Mouse (Mus musculus) forebrain, embryonic 12.5 days (tissue): ENCODE results near the gene Meis1. TPM values are rescaled to one million over a fixed set of nuclear protein-coding genes. Genes with fewer than 3 reads are reported as not detected.

Source experiments
- ATAC-seq: fragments of 200-750 bp; cut with Nextera tagmentation; 2 replicates; pipeline ENCODE4 v1.8.0; 2017; ENCODE audit warnings: moderate TSS enrichment; ENCODE audit not compliant: low FRiP score
- H3K27ac ChIP-seq: fragments of 300-500 bp; sonication (generic); 2 replicates; pipeline ENCODE4 v1.5.1; 2016; ENCODE audit warnings: mild to moderate bottlenecking
- H3K27me3 ChIP-seq: fragments of 300-500 bp; sonication (generic); 2 replicates; pipeline ENCODE4 v1.6.1; 2016; ENCODE audit warnings: mild to moderate bottlenecking
- H3K36me3 ChIP-seq: fragments of 300-500 bp; sonication (generic); replicated peaks from 2 replicates; pipeline ENCODE4 v1.6.1; 2016; ENCODE audit warnings: mild to moderate bottlenecking
- H3K4me1 ChIP-seq: fragments of 300-500 bp; sonication (generic); 2 replicates; pipeline ENCODE4 v1.6.1; 2016
- H3K4me2 ChIP-seq: fragments of 300-500 bp; sonication (generic); 2 replicates; pipeline ENCODE4 v1.6.1; 2016; ENCODE audit warnings: mild to moderate bottlenecking, moderate library complexity
- H3K4me3 ChIP-seq: fragments of 300-500 bp; sonication (generic); replicated peaks from 2 replicates; pipeline ENCODE4 v1.5.1; 2016; ENCODE audit warnings: mild to moderate bottlenecking
- H3K9ac ChIP-seq: fragments of 300-500 bp; sonication (generic); 2 replicates; pipeline ENCODE4 v1.6.1; 2016; ENCODE audit warnings: mild to moderate bottlenecking
- H3K9me3 ChIP-seq: fragments of 300-500 bp; sonication (generic); 2 replicates; pipeline ENCODE4 v1.6.1; 2016
- WGBS: fragments of 180-500 bp; shearing (Covaris S2); methylation state at CpG from one replicate; pipeline ENCODE4 v1.1.7; 2016; 5-methylcytosine and 5-hydroxymethylcytosine counted together
- polyA plus RNA-seq: library from polyadenylated mRNA; unstranded; fragments of >200 nt; fragmentation: Nextera tagmentation; extraction: Ambion mirVana; gene quantifications from 2 replicates; pipeline ENCODE4 v1.2.1, GENCODE M21; 2016

The Meis1 gene
- polyA plus RNA-seq, 1 experiment from 2014 or later, result 44.8 TPM

DNA sequence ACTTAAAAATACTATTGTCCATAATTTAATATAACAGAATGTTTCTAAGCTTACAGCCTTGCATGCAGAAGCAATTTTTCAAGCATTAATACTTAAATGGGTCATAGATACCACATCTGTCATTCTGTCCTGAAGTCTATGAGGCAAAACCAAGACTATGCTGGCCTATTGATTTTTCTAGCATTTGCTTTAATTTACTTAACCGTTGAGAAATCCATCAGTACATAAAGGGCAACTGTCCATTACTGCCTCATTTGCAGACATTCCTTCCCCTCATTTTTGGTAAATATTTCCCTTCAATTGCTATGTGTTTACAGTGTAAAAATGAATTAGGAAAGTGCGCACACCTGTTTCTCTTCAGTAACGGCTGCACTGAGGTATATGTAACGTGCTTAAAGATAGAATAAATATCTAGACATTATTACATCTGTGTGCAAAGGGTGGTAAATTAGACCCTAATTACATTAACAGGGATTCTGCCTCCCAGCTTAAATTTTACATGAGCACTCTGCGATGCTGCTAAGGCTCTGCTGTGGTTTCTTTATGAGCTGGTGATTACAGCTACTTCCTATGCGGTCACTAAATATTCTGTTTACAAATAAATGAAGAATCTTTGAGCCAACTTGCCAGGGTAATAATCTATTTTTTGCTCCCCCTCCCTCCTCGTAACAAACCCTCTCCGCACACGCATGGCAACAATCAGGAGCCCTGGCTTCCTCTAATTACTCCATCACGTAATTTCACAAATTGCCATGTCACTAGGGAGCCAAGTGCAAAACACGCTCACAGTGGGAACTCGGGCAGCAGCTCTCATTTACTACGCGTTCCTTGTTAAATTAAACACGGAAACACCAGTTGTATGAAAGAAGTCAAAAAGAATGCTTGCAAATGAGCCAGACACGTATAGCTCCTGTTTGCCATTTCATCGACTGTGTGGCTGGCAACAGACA, 88.7 kb downstream of the Meis1 start:
- H3K27ac ChIP-seq, result peak overlapping the region; percentile 3; the same call in 1 of the 2 replicates
- H3K4me3 ChIP-seq, result no peak overlapping the region
- H3K27me3 ChIP-seq, result peaks cover 6% of the 10 kb centered on the region; the same call in 1 of the 2 replicates
- peaks cover 37% of the 10 kb centered on the region for H3K4me1 ChIP-seq
- ATAC-seq, result peak; percentile 51; the same call in 1 of the 2 replicates
- 48% methylated on average over 17 of the region's 17 CpGs for WGBS
- H3K9me3 ChIP-seq, result no peaks in the 10 kb centered on the region
- H3K9ac ChIP-seq, result no peak overlapping the region
- peak overlapping the region; percentile 19; the same call in 1 of the 2 replicates for H3K4me2 ChIP-seq
- no peaks in the 10 kb centered on the region for H3K36me3 ChIP-seq

DNA sequence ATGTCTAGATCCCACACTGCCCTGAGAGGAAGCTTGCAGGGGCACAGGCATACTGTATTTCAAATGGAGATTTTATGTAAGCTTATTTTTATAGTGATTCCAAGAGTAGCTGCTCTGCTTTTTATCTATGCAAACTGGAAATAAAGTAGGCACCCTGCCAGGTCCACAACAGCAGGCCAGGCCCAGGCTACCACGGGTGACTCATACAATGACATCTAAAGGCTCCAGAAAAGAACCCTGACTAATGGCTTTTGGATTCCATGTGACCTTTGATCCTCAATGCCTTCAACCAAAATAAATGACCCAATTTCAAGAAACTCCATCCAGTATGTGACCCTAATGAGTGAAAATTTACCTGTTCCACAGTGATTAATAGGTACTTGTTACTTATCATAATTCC, 91.4 kb downstream of the Meis1 start:
- Histone ChIP-seq H3K27ac (no peak overlapping the region), H3K36me3 (no peaks in the 10 kb centered on the region), H3K27me3 (peaks cover 6% of the 10 kb centered on the region; the same call in 1 of the 2 replicates), H3K4me2 (no peak overlapping the region), H3K9ac (no peak overlapping the region), H3K9me3 (no peaks in the 10 kb centered on the region), H3K4me1 (peaks cover 33% of the 10 kb centered on the region), H3K4me3 (no peak overlapping the region)
- WGBS, result 0% methylated on average over 1 of the region's 1 CpGs
- ATAC-seq, result no peak

DNA sequence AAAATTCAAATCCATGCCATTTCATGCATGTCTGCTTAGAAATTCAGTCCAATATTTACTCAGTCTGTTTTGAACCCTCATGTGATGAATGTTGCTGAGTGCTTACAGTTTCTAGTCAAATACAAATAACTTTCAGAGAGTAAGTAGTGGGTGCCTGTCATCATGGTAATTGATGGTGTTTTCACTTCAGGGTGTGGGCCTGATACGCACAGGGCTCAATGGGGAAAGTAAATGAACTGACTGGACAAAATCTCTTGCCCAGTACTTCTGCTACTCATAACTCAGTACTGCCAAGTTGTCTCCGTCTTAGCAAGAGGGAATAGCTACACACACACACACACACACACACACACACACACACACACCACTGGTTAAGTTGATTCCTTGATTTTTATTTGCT, 92.0 kb downstream of the Meis1 start:
- Histone ChIP-seq H3K9me3 (no peaks in the 10 kb centered on the region), H3K27me3 (peaks cover 6% of the 10 kb centered on the region; the same call in 1 of the 2 replicates), H3K4me2 (no peak overlapping the region), H3K36me3 (no peaks in the 10 kb centered on the region), H3K27ac (no peak overlapping the region), H3K9ac (no peak overlapping the region), H3K4me1 (peaks cover 33% of the 10 kb centered on the region), H3K4me3 (no peak overlapping the region)
- ATAC-seq, result no peak
- WGBS, result 83% methylated on average over 2 of the region's 2 CpGs

GRCm38 (mm10) chr11:18924583-18925334, 94.0 kb downstream of the Meis1 start:
- Histone ChIP-seq H3K9ac (no peak overlapping the region), H3K9me3 (no peaks in the 10 kb centered on the region), H3K27ac (no peak overlapping the region), H3K36me3 (no peaks in the 10 kb centered on the region), H3K4me2 (no peak overlapping the region), H3K27me3 (peaks cover 7% of the 10 kb centered on the region; the same call in 1 of the 2 replicates), H3K4me1 (peaks cover 15% of the 10 kb centered on the region), H3K4me3 (no peak overlapping the region)
- WGBS, result 85% methylated on average over 2 of the region's 2 CpGs
- ATAC-seq, result no peak

- Histone ChIP-seq H3K9ac (no peak overlapping the region), H3K27me3 (peaks cover 15% of the 10 kb centered on the region; the same call in 1 of the 2 replicates), H3K27ac (no peak overlapping the region), H3K4me3 (no peak overlapping the region), H3K9me3 (no peaks in the 10 kb centered on the region), H3K4me2 (no peak overlapping the region), H3K4me1 (peaks cover 28% of the 10 kb centered on the region), H3K36me3 (no peaks in the 10 kb centered on the region)
- ATAC-seq, result no peak
- 90% methylated on average over 5 of the region's 5 CpGs for WGBS
Measured at GRCm38 (mm10) chr11:18923274-18923673, 95.5 kb downstream of the Meis1 start.

- no peak for ATAC-seq
- peaks cover 41% of the 10 kb centered on the region for H3K4me1 ChIP-seq
- no peak overlapping the region for H3K4me3 ChIP-seq
- no peaks in the 10 kb centered on the region for H3K9me3 ChIP-seq
- H3K36me3 ChIP-seq, result no peaks in the 10 kb centered on the region
- 96% methylated on average over 3 of the region's 3 CpGs for WGBS
- H3K4me2 ChIP-seq, result no peak overlapping the region
- H3K27ac ChIP-seq, result no peak overlapping the region
- peaks cover 13% of the 10 kb centered on the region; the same call in 1 of the 2 replicates for H3K27me3 ChIP-seq
- H3K9ac ChIP-seq, result no peak overlapping the region
Measured at GRCm38 (mm10) chr11:18920651-18921050, 98.1 kb downstream of the Meis1 start.

- Histone ChIP-seq H3K4me2 (no peak overlapping the region), H3K27me3 (peaks cover 13% of the 10 kb centered on the region), H3K27ac (peak overlapping the region; percentile 51; the same call in 1 of the 2 replicates), H3K4me1 (peaks cover 46% of the 10 kb centered on the region), H3K4me3 (no peak overlapping the region), H3K9ac (no peak overlapping the region), H3K9me3 (no peaks in the 10 kb centered on the region), H3K36me3 (no peaks in the 10 kb centered on the region)
- 33% methylated on average over 3 of the region's 3 CpGs for WGBS
- ATAC-seq, result peak; percentile 27; the same call in 1 of the 2 replicates
Measured at GRCm38 (mm10) chr11:18919162-18919762, 99.5 kb downstream of the Meis1 start.

DNA sequence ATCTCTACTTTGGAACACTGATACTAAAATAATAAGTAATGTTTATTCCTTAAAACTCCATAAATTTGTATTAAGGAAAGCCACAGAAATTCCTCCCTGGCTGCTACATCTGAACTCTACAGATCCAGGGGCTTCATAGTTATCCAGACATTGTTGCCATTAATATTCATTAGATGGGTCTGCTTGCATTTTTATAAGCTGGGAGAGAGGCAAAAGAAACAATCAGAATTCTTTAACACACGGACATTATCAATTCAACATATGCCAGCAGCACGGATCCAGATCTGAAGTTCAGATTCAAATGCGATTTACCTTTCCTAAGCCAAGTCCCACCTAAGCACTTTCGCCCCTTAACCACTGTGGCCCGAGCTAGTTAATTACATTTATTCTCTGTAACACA, 100.9 kb downstream of the Meis1 start:
- Histone ChIP-seq H3K27ac (no peak overlapping the region), H3K4me2 (no peak overlapping the region)

GRCm38 (mm10) chr11:18913251-18913650, 105.5 kb downstream of the Meis1 start:
- WGBS, result 29% methylated on average over 1 of the region's 1 CpGs
- 0 out of 2 replicates have a peak overlapping the region, but pooled peaks have one; percentile 42 for H3K27ac ChIP-seq
- no peak overlapping the region; the same call in 1 of the 2 replicates for H3K4me2 ChIP-seq
- no peaks in the 10 kb centered on the region for H3K9me3 ChIP-seq
- peaks cover 56% of the 10 kb centered on the region for H3K4me1 ChIP-seq
- peaks cover 12% of the 10 kb centered on the region for H3K27me3 ChIP-seq
- H3K4me3 ChIP-seq, result no peak overlapping the region
- H3K36me3 ChIP-seq, result no peaks in the 10 kb centered on the region
- H3K9ac ChIP-seq, result no peak overlapping the region
- ATAC-seq, result peak; percentile 57; the same call in 1 of the 2 replicates

More for the DNA sequence above, 100.9 kb downstream of the Meis1 start:
- H3K9me3 ChIP-seq, result no peaks in the 10 kb centered on the region
- ATAC-seq, result no peak
- WGBS, result 34% methylated on average over 5 of the region's 5 CpGs
- H3K27me3 ChIP-seq, result peaks cover 14% of the 10 kb centered on the region
- H3K36me3 ChIP-seq, result no peaks in the 10 kb centered on the region
- H3K9ac ChIP-seq, result no peak overlapping the region
- peaks cover 59% of the 10 kb centered on the region for H3K4me1 ChIP-seq
- H3K4me3 ChIP-seq, result no peak overlapping the region

GRCm38 (mm10) chr11:18912311-18913019, 106.3 kb downstream of the Meis1 start:
- Histone ChIP-seq H3K27me3 (peaks cover 16% of the 10 kb centered on the region), H3K4me3 (no peak overlapping the region), H3K4me2 (no peak overlapping the region), H3K27ac (no peak overlapping the region), H3K36me3 (no peaks in the 10 kb centered on the region), H3K4me1 (peaks cover 49% of the 10 kb centered on the region), H3K9me3 (no peaks in the 10 kb centered on the region), H3K9ac (no peak overlapping the region)
- 61% methylated on average over 6 of the region's 6 CpGs for WGBS
- no peak for ATAC-seq

DNA sequence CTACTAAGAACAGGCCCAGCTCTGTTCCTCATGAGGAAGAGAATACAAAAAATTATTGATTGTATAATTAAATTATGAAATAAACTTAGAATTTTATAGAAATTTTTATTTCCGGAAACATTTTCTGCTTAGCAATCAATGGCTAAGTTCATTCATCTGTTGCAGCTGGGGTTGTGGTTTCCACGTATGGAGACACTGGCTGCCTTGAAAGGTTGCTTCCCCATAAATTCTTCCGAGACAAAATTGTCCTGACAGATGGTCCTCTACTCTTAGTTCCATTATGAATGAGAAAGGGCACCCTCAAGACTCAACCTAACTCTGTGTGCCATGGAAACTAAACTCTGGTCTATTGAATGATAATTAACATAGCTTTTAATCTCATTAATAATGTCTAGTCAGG, 111.9 kb downstream of the Meis1 start:
- Histone ChIP-seq H3K4me1 (peaks cover 6% of the 10 kb centered on the region; the same call in 1 of the 2 replicates), H3K9me3 (no peaks in the 10 kb centered on the region), H3K9ac (no peak overlapping the region), H3K36me3 (no peaks in the 10 kb centered on the region), H3K4me2 (no peak overlapping the region), H3K27me3 (peaks cover 11% of the 10 kb centered on the region; the same call in 1 of the 2 replicates), H3K4me3 (no peak overlapping the region), H3K27ac (no peak overlapping the region)
- 70% methylated on average over 3 of the region's 3 CpGs for WGBS
- ATAC-seq, result no peak
